ENCODE assay signal across 20 mouse cellular contexts in genomic region chr2:144373063-144373462, GRCm38 (mm10). TPM values are rescaled to one million over a fixed set of nuclear protein-coding genes. Genes with fewer than 3 reads are reported as not detected.
DNase-seq lines count a peak whose midpoint lies in the region; TF ChIP-seq lines count a peak whose summit lies in the region.
"Had no signal": no experiment of that assay in that cellular context is flagged by ENCODE, and none has a peak within 500 bp of the region (broad histone marks: within the 10 kb centered on the region; RNA-seq: fewer than 3 reads in every experiment).

No protein-coding gene starts in this region.

- H3K4me3 ChIP-seq in left cerebral cortex, adult 2 months: no peak overlapping the region
- H3K4me3 ChIP-seq: embryonic facial prominence, embryonic 10.5 days; forebrain, embryonic 13.5 days; heart, embryonic 13.5 days; hindbrain, embryonic 12.5 days had no signal

- TF ChIP-seq CTCF in left cerebral cortex, adult 2 months (IDR thresholded peaks at IDR 0.05): no peak

- intact Hi-C loops in left cerebral cortex, adult 2 months (cut with DNase I): no loop called here
- intact Hi-C loops in heart, postnatal 14 days (cut with DNase I): no loop called here

- H3K27ac ChIP-seq in left cerebral cortex, adult 2 months: peak overlapping the region; percentile 24; the same call in 1 of the 2 replicates
- H3K27ac ChIP-seq: embryonic facial prominence, embryonic 10.5 days; forebrain, embryonic 13.5 days; heart, embryonic 13.5 days; hindbrain, embryonic 12.5 days had no signal

- DNase-seq in left cerebral cortex, adult 2 months (ENCODE audit: extremely low spot score in 1 of 2, low spot score in 2 of 2): peak in 1 of 2 experiments; percentile 19
- no peak for DNase-seq in left cerebral cortex, adult 11 months (ENCODE audit: low spot score)
- DNase-seq in right cerebral cortex, postnatal 36 days (ENCODE audit: low spot score in 2 of 2): peak; percentile 24 to 54
- no peak for DNase-seq in right cerebral cortex, postnatal 10 days (ENCODE audit: low spot score in 2 of 2)
- DNase-seq in layer of hippocampus, adult 9-11 months: peak; percentile 61
- no peak for DNase-seq in heart, postnatal 14 days
- DNase-seq: adrenal gland, adult 2 months; adrenal gland, postnatal 25 days; cerebellum, adult 2 months; cerebellum, postnatal 10 days; forebrain, postnatal 0 days; gastrocnemius, postnatal 36 days; heart, adult 11 months; heart, postnatal 4 days had no signal

RNA-seq across cellular contexts. Expression of gene Pet117, which starts 4.3 kb away (rescaled TPM):
- 10 to 100 TPM in 1 of 2 experiments, 1 to 10 TPM in 1; 5.4 to 11.0 TPM for total RNA-seq in left cerebral cortex, adult 2 months (2021)
- 1 to 10 TPM; 6.1 to 9.5 TPM for total RNA-seq in heart, postnatal 14 days (2021)
- total RNA-seq: ES-E14; forebrain, postnatal 0 days had no signal

RNA-seq across cellular contexts. Expression of gene Kat14, which starts 4.3 kb away (rescaled TPM):
- total RNA-seq in left cerebral cortex, adult 2 months (2021): 10 to 100 TPM; 38.8 to 40.2 TPM
- 10 to 100 TPM; 23.7 to 25.0 TPM for total RNA-seq in heart, postnatal 14 days (2021)

RNA-seq across cellular contexts. Expression of gene Ovol2, which starts 41.1 kb away (rescaled TPM):
- 10 to 100 TPM; 10.5 to 11.6 TPM for total RNA-seq in left cerebral cortex, adult 2 months (2021)
- total RNA-seq in heart, postnatal 14 days (2021): not detected
- total RNA-seq: adrenal gland, adult 2 months; adrenal gland, postnatal 25 days; forebrain, postnatal 0 days; gastrocnemius, adult 8-10 months; gastrocnemius, postnatal 36 days; heart, postnatal 4 days had no signal

Comparison
In these comparisons a context has a peak if more than half of its experiments do, and no peak if none do; other contexts are left out.
1. DNase-seq: peak in right cerebral cortex, postnatal 36 days (2 of 2) and layer of hippocampus, adult 9-11 months (single experiment); none in left cerebral cortex, adult 11 months (single experiment), right cerebral cortex, postnatal 10 days (0 of 2) and heart, postnatal 14 days (0 of 2).
2. RNA of gene Ovol2, which starts 41.1 kb away (total RNA-seq): 10.5 to 11.6 TPM in left cerebral cortex, adult 2 months; not detected in heart, postnatal 14 days; every median in the first group is over 10 times any median in the second.